Mouse (Mus musculus) neural tube, embryonic 14.5 days (tissue): ENCODE data around the gene Asic2. TPM values are rescaled to one million over a fixed set of nuclear protein-coding genes. Genes with fewer than 3 reads are reported as not detected.

Experiments used
- ATAC-seq: fragments of 200-750 bp; cut with Nextera tagmentation; 2 replicates; pipeline ENCODE4 v1.8.0; 2017; ENCODE audit warnings: low read depth, mild to moderate bottlenecking, moderate TSS enrichment, moderate library complexity
- H3K27ac ChIP-seq: fragments of 300-500 bp; sonication (generic); 2 replicates; pipeline ENCODE4 v1.5.1; 2014; ENCODE audit warnings: low read depth, mild to moderate bottlenecking, control low read depth, low read length, moderate library complexity, mixed read lengths
- H3K27me3 ChIP-seq: fragments of 300-500 bp; sonication (generic); 2 replicates; pipeline ENCODE4 v1.6.1; 2014; ENCODE audit warnings: low read length; ENCODE audit not compliant: control insufficient read depth, insufficient read depth
- H3K36me3 ChIP-seq: fragments of 300-500 bp; sonication (generic); 2 replicates; pipeline ENCODE4 v1.6.1; 2014; ENCODE audit warnings: low read length, mixed read lengths; ENCODE audit not compliant: control insufficient read depth, insufficient read depth
- H3K4me1 ChIP-seq: fragments of 300-500 bp; sonication (generic); 2 replicates; pipeline ENCODE4 v1.6.1; 2014; ENCODE audit warnings: low read length; ENCODE audit not compliant: control insufficient read depth, insufficient read depth
- H3K4me2 ChIP-seq: fragments of 300-500 bp; sonication (generic); 2 replicates; pipeline ENCODE4 v1.6.1; 2014; ENCODE audit warnings: mild to moderate bottlenecking, low read depth, low read length, control low read depth
- H3K4me3 ChIP-seq: fragments of 300-500 bp; sonication (generic); 2 replicates; pipeline ENCODE4 v1.5.1; 2014; ENCODE audit warnings: low read depth, low read length, control low read depth, mixed read lengths
- H3K9ac ChIP-seq: fragments of 300-500 bp; sonication (generic); replicated peaks from 2 replicates; pipeline ENCODE4 v1.6.1; 2014; ENCODE audit warnings: low read depth, mild to moderate bottlenecking, control low read depth, low read length, mixed read lengths
- H3K9me3 ChIP-seq: fragments of 300-500 bp; sonication (generic); 2 replicates; pipeline ENCODE4 v1.6.1; 2016; ENCODE audit warnings: low read length; ENCODE audit not compliant: control insufficient read depth
- whole genome bisulfite sequencing: fragments of 180-500 bp; shearing (Covaris S2); extraction: QIAGEN DNeasy Blood & Tissue Kit; methylation state at CpG from one replicate; pipeline ENCODE4 v1.1.7; 2014; 5-methylcytosine and 5-hydroxymethylcytosine counted together
- polyA plus RNA-seq: library from polyadenylated mRNA; unstranded; fragments of >200 nt; fragmentation: Nextera tagmentation; extraction: Ambion mirVana; gene quantifications from 2 replicates; pipeline ENCODE4 v1.2.1, GENCODE M21; 2014

Gene Asic2
- polyA plus RNA-seq, 1 experiment from 2014 or later = 16.2 TPM

- ATAC-seq = no peak
- no peaks in the 10 kb centered on the region for H3K4me1 ChIP-seq
- WGBS = 95% methylated on average over 5 of the region's 5 CpGs
- H3K27me3 ChIP-seq = no peaks in the 10 kb centered on the region
- H3K36me3 ChIP-seq = no peaks in the 10 kb centered on the region
- no peak overlapping the region for H3K4me3 ChIP-seq
- H3K9ac ChIP-seq = no peak overlapping the region
- no peaks in the 10 kb centered on the region for H3K9me3 ChIP-seq
- H3K27ac ChIP-seq = no peak overlapping the region
- H3K4me2 ChIP-seq = no peak overlapping the region
Measured at GRCm38 (mm10) chr11:81597601-81598000, 370.7 kb downstream of the Asic2 start.

- 79% methylated on average over 2 of the region's 2 CpGs for WGBS
- H3K4me3 ChIP-seq = no peak overlapping the region
- no peak overlapping the region for H3K27ac ChIP-seq
Measured at GRCm38 (mm10) chr11:81595235-81595634, 373.0 kb downstream of the Asic2 start.

DNA sequence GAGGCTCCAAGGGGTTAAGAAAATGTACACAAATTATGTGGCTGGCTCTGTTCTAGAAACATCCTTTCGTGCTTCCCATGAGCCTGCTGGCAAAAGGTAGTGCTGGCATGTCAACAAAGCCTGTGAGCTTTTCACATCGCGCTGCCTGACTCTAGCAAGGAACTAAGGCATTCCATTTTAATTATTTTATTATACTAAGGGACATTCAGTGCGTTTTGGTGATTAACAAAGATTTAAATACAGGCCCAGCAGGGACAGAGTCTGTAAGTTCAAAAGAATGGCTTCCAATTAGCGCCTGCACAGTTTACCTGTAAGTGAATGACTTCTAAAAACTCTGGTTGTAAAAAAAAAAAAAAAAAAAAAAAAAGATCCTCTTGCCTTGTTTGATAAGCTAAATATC lies 375.5 kb downstream of the Asic2 start:
- H3K36me3 ChIP-seq = no peaks in the 10 kb centered on the region
- 20% methylated on average over 5 of the region's 5 CpGs for WGBS
- 0 out of 2 replicates have a peak, but pooled peaks cover 6% of the 10 kb centered on the region for H3K4me1 ChIP-seq
- no peaks in the 10 kb centered on the region for H3K9me3 ChIP-seq
- H3K27me3 ChIP-seq = no peaks in the 10 kb centered on the region
- H3K9ac ChIP-seq = no peak overlapping the region
- H3K4me2 ChIP-seq = no peak overlapping the region
- no peak for ATAC-seq
- no peak overlapping the region for H3K4me3 ChIP-seq
- H3K27ac ChIP-seq = no peak overlapping the region

More at GRCm38 (mm10) chr11:81595235-81595634, 373.0 kb downstream of the Asic2 start:
- H3K36me3 ChIP-seq = no peaks in the 10 kb centered on the region
- ATAC-seq = no peak
- H3K4me1 ChIP-seq = no peaks in the 10 kb centered on the region
- H3K27me3 ChIP-seq = no peaks in the 10 kb centered on the region
- H3K9ac ChIP-seq = no peak overlapping the region
- no peaks in the 10 kb centered on the region for H3K9me3 ChIP-seq
- H3K4me2 ChIP-seq = no peak overlapping the region

- ATAC-seq = no peak
- WGBS = 84% methylated on average over 4 of the region's 4 CpGs
Measured at GRCm38 (mm10) chr11:81590911-81591310, 377.3 kb downstream of the Asic2 start.

GRCm38 (mm10) chr11:81588630-81589029 lies 379.6 kb downstream of the Asic2 start:
- H3K27ac ChIP-seq = no peak overlapping the region

More at GRCm38 (mm10) chr11:81590911-81591310, 377.3 kb downstream of the Asic2 start:
- H3K27ac ChIP-seq = no peak overlapping the region
- no peak overlapping the region for H3K4me2 ChIP-seq
- H3K36me3 ChIP-seq = no peaks in the 10 kb centered on the region
- no peaks in the 10 kb centered on the region for H3K27me3 ChIP-seq
- 0 out of 2 replicates have a peak, but pooled peaks cover 7% of the 10 kb centered on the region for H3K4me1 ChIP-seq
- H3K4me3 ChIP-seq = no peak overlapping the region
- H3K9me3 ChIP-seq = no peaks in the 10 kb centered on the region
- no peak overlapping the region for H3K9ac ChIP-seq

GRCm38 (mm10) chr11:81587942-81588341 lies 380.3 kb downstream of the Asic2 start:
- Histone ChIP-seq H3K9ac (peak overlapping the region; percentile 34; the same call in 1 of the 2 replicates), H3K36me3 (no peaks in the 10 kb centered on the region), H3K4me1 (0 out of 2 replicates have a peak, but pooled peaks cover 7% of the 10 kb centered on the region), H3K4me2 (peak overlapping the region; percentile 40), H3K9me3 (no peaks in the 10 kb centered on the region), H3K4me3 (no peak overlapping the region), H3K27me3 (no peaks in the 10 kb centered on the region), H3K27ac (no peak overlapping the region)
- WGBS = 45% methylated on average over 17 of the region's 17 CpGs
- no peak for ATAC-seq

More at GRCm38 (mm10) chr11:81588630-81589029, 379.6 kb downstream of the Asic2 start:
- Histone ChIP-seq H3K9ac (no peak overlapping the region), H3K36me3 (no peaks in the 10 kb centered on the region), H3K4me3 (no peak overlapping the region), H3K4me2 (no peak overlapping the region), H3K9me3 (no peaks in the 10 kb centered on the region), H3K4me1 (0 out of 2 replicates have a peak, but pooled peaks cover 7% of the 10 kb centered on the region), H3K27me3 (no peaks in the 10 kb centered on the region)
- ATAC-seq = peak; percentile 41; the same call in 1 of the 2 replicates
- 10% methylated on average over 10 of the region's 10 CpGs for WGBS

DNA sequence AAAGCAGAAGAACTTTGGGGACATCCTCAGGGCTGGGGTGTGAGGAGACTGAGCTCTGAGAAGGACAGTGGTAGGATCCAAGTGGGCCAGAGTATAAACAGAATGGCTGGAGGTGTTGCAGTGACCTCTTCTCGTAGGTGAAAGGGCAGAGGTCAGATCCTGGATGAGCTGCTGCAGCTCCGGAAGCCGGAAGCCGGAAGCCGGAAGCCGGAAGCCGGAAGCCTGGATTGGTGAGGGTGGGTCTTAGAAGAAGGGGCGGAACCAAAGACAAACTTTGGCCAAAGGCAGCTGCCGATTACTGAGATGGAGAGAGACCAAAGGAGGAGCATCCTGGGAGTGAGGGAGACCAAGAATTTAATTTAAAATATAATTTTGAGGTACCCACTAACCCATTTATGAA lies 381.1 kb downstream of the Asic2 start:
- no peaks in the 10 kb centered on the region for H3K9me3 ChIP-seq
- no peak overlapping the region for H3K9ac ChIP-seq
- H3K27ac ChIP-seq = no peak overlapping the region
- no peak overlapping the region for H3K4me2 ChIP-seq
- no peak overlapping the region for H3K4me3 ChIP-seq
- WGBS = 81% methylated on average over 9 of the region's 9 CpGs
- H3K27me3 ChIP-seq = no peaks in the 10 kb centered on the region
- 0 out of 2 replicates have a peak, but pooled peaks cover 7% of the 10 kb centered on the region for H3K4me1 ChIP-seq
- ATAC-seq = no peak
- H3K36me3 ChIP-seq = no peaks in the 10 kb centered on the region

DNA sequence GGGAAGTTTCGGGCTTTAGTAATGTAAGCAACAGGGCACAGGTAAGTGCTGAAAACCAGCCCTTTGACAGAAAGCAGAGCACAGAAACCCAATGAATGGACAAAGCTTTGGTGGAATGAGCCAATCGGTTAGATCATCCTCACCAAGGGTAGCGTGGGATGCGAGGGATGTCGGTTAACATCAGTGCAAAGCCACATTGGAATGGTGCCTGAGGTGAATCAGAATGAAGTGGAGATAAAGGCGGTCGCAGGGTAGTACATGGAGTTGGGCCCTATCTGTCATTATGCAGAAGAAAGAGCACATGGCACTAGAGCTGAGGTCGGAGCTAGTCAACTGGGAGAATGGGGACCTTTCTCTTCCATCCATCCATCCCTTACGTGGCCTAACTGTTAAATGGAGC lies 383.8 kb downstream of the Asic2 start:
- Histone ChIP-seq H3K27ac (no peak overlapping the region), H3K27me3 (no peaks in the 10 kb centered on the region), H3K4me1 (0 out of 2 replicates have a peak, but pooled peaks cover 7% of the 10 kb centered on the region), H3K4me3 (no peak overlapping the region), H3K9ac (no peak overlapping the region), H3K9me3 (no peaks in the 10 kb centered on the region), H3K4me2 (no peak overlapping the region), H3K36me3 (no peaks in the 10 kb centered on the region)
- ATAC-seq = no peak
- 95% methylated on average over 9 of the region's 9 CpGs for WGBS

DNA sequence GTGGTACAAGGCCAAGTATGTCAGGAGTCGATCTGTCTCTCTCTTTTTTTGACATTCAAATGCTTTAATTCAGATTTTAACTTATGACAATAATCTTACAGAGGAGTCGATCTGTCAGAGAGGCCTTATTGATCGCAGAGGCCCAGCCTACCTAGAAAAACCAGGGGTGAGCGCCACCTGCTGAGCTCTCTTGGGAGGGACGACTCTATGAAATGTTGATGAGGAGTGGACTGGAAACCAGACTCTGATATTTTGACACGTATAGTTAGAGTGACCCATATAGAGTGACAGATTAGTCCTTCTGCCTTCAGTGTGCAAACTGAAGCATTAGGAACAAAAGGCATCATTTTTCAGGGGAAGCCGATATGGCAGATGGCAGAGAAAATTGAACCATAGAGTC lies 385.1 kb downstream of the Asic2 start:
- Histone ChIP-seq H3K36me3 (no peaks in the 10 kb centered on the region), H3K4me3 (no peak overlapping the region), H3K4me1 (0 out of 2 replicates have a peak, but pooled peaks cover 5% of the 10 kb centered on the region), H3K27me3 (no peaks in the 10 kb centered on the region), H3K27ac (no peak overlapping the region), H3K9me3 (no peaks in the 10 kb centered on the region), H3K9ac (no peak overlapping the region), H3K4me2 (no peak overlapping the region)
- WGBS = 54% methylated on average over 7 of the region's 7 CpGs
- no peak for ATAC-seq
